ENCODE assay signal across 13 mouse cellular contexts in genomic region chr1:132306808-132307207, GRCm38 (mm10). TPM values are rescaled to one million over a fixed set of nuclear protein-coding genes. Genes with fewer than 3 reads are reported as not detected.
DNase-seq lines count a peak whose midpoint lies in the region; ATAC-seq and TF ChIP-seq lines count a peak whose summit lies in the region.
"Had no signal": no experiment of that assay in that cellular context is flagged by ENCODE, and none has a peak within 500 bp of the region (broad histone marks: within the 10 kb centered on the region; RNA-seq: fewer than 3 reads in every experiment).

No protein-coding gene starts in this region.

- H3K79me2 ChIP-seq in MEL (ENCODE audit: control insufficient read depth, insufficient read depth, low read length, poor library complexity), result no peaks in the 10 kb centered on the region

- H3K4me1 ChIP-seq in kidney, adult 2 months (ENCODE audit: control insufficient read depth, insufficient read depth, low read length), result peaks cover 23% of the 10 kb centered on the region
- peaks cover 4 to 12% of the 10 kb centered on the region in 2 experiments for H3K4me1 ChIP-seq in MEL (ENCODE audit: control insufficient read depth in 1 of 2, insufficient read depth in 2 of 2, low read length in 2 of 2)
- peaks cover 7% of the 10 kb centered on the region; the same call in 1 of the 2 replicates for H3K4me1 ChIP-seq in embryonic fibroblast, embryonic 13.5 days (ENCODE audit: control insufficient read depth, insufficient read depth, low read length)
- peaks cover 4% of the 10 kb centered on the region for H3K4me1 ChIP-seq in liver, postnatal 0 days (ENCODE audit: insufficient read depth)

- no peak for TF ChIP-seq RAD21 in MEL (IDR thresholded peaks at IDR 0.05; ENCODE audit: low read depth, low read length)

- 20% methylated on average over 4 of the region's 4 CpGs for WGBS in kidney, adult 2 months
- WGBS in liver, postnatal 0 days (ENCODE audit: insufficient replicate concordance), result 22% methylated on average over 4 of the region's 4 CpGs

- H3K4me3 ChIP-seq in kidney, adult 2 months (ENCODE audit: insufficient read depth, low read depth, low read length), result no peak overlapping the region
- H3K4me3 ChIP-seq in MEL (ENCODE audit: control insufficient read depth in 1 of 2, insufficient read depth in 1 of 2, low read depth in 2 of 2, low read length in 2 of 2), result no peak overlapping the region
- no peak overlapping the region for H3K4me3 ChIP-seq in embryonic fibroblast, embryonic 13.5 days (ENCODE audit: insufficient read depth, low read length)
- no peak overlapping the region for H3K4me3 ChIP-seq in liver, postnatal 0 days (ENCODE audit: low read depth, low read length)
- H3K4me3 ChIP-seq: liver, embryonic 12.5 days had no signal

- H3K27me3 ChIP-seq in kidney, adult 2 months (replicated peaks; ENCODE audit: control insufficient read depth, insufficient read depth, low read length), result no peaks in the 10 kb centered on the region
- H3K27me3 ChIP-seq in MEL (ENCODE audit: control insufficient read depth in 1 of 2, insufficient read depth in 2 of 2, low read length in 2 of 2), result peaks cover 0 to 1% of the 10 kb centered on the region in 2 experiments; a peak in 2 of 4 replicates
- H3K27me3 ChIP-seq in liver, postnatal 0 days (ENCODE audit: insufficient read depth, low read length), result peaks cover 3% of the 10 kb centered on the region; the same call in 1 of the 2 replicates

- no peaks in the 10 kb centered on the region for H3K9me3 ChIP-seq in MEL (replicated peaks; ENCODE audit: insufficient read depth, low read length)
- no peaks in the 10 kb centered on the region for H3K9me3 ChIP-seq in liver, postnatal 0 days (ENCODE audit: low read length)
- H3K9me3 ChIP-seq: G1E; liver, embryonic 12.5 days had no signal

- no peak for ATAC-seq in liver, postnatal 0 days
- ATAC-seq: forebrain, embryonic 16.5 days; liver, embryonic 12.5 days had no signal

- no peaks in the 10 kb centered on the region for H3K36me3 ChIP-seq in kidney, adult 2 months (ENCODE audit: control insufficient read depth, insufficient read depth, low read length)
- H3K36me3 ChIP-seq in MEL (ENCODE audit: control insufficient read depth in 1 of 2, insufficient read depth in 2 of 2, low read length in 2 of 2), result peaks cover 0 to 7% of the 10 kb centered on the region in 2 experiments; a peak in 2 of 4 replicates
- H3K36me3 ChIP-seq in liver, postnatal 0 days (replicated peaks; ENCODE audit: insufficient read depth, low read length), result no peaks in the 10 kb centered on the region
- H3K36me3 ChIP-seq: G1E; liver, embryonic 12.5 days had no signal

- DNase-seq in kidney, adult 2 months, result no peak
- no peak for DNase-seq in kidney, postnatal 14 days
- DNase-seq in 416B (ENCODE audit: low read depth) (peak; percentile 36), MEL (ENCODE audit: low read depth, low spot score) (peak; percentile 37), adipocyte (ENCODE audit: low spot score) (no peak)
- no peak for DNase-seq in liver, postnatal 0 days

- H3K9ac ChIP-seq in MEL (ENCODE audit: control insufficient read depth, low read depth, low read length, poor library complexity, severe bottlenecking), result no peak overlapping the region
- H3K9ac ChIP-seq in liver, postnatal 0 days (replicated peaks), result no peak overlapping the region
- H3K9ac ChIP-seq: liver, embryonic 12.5 days had no signal

- TF ChIP-seq POLR2A in kidney, adult 2 months (IDR thresholded peaks at IDR 0.05; ENCODE audit: low read depth, low read length), result no peak
- no peak for TF ChIP-seq POLR2A in MEL (IDR thresholded peaks at IDR 0.05; ENCODE audit: control insufficient read depth in 1 of 2, insufficient read depth in 1 of 2, low read depth in 1 of 2, low read length in 2 of 2, poor library complexity in 1 of 2)
- 0 out of 2 replicates have a peak, but pooled peaks have one; percentile 29 for TF ChIP-seq POLR2A in embryonic fibroblast, embryonic 13.5 days (IDR thresholded peaks at IDR 0.05; ENCODE audit: low read depth, low read length)

- no peak for TF ChIP-seq CTCF in kidney, adult 2 months (conservative IDR thresholded peaks at IDR 0.05; ENCODE audit: insufficient read depth, insufficient read length, low read depth, low read length)
- TF ChIP-seq CTCF in MEL (IDR thresholded peaks at IDR 0.05 in 2 of 3, conservative IDR thresholded peaks at IDR 0.05 in 1 of 3; ENCODE audit: control insufficient read depth in 1 of 3, insufficient read depth in 1 of 3, low read depth in 2 of 3, low read length in 3 of 3, poor library complexity in 1 of 3, severe bottlenecking in 1 of 3), result no peak
- TF ChIP-seq CTCF in embryonic fibroblast, embryonic 13.5 days (IDR thresholded peaks at IDR 0.05; ENCODE audit: borderline replicate concordance, insufficient read depth, low read length), result no peak
- no peak for TF ChIP-seq CTCF in liver, postnatal 0 days (IDR thresholded peaks at IDR 0.05; ENCODE audit: low read depth)

- no peak overlapping the region for H3K4me2 ChIP-seq in liver, postnatal 0 days (ENCODE audit: low read depth, low read length)
- H3K4me2 ChIP-seq: liver, embryonic 12.5 days had no signal

- H3K27ac ChIP-seq in kidney, adult 2 months (ENCODE audit: insufficient read depth, low read depth, low read length), result peak overlapping the region; percentile 28; the same call in 1 of the 2 replicates
- H3K27ac ChIP-seq in MEL (ENCODE audit: control insufficient read depth, low read depth, low read length), result no peak overlapping the region
- no peak overlapping the region for H3K27ac ChIP-seq in embryonic fibroblast, embryonic 13.5 days (ENCODE audit: insufficient read depth, low read length)
- H3K27ac ChIP-seq in liver, postnatal 0 days (ENCODE audit: low read depth), result no peak overlapping the region
- H3K27ac ChIP-seq: liver, embryonic 12.5 days had no signal

- TF ChIP-seq EP300 in MEL (IDR thresholded peaks at IDR 0.05; ENCODE audit: low read depth in 1 of 2, low read length in 2 of 2), result no peak
- TF ChIP-seq EP300 in liver, postnatal 0 days (IDR thresholded peaks at IDR 0.05; ENCODE audit: low read depth), result no peak

TF ChIP-seq in MEL, 35 proteins besides CTCF, POLR2A, EP300 and RAD21:
- TF ChIP-seq ETS1 (IDR thresholded peaks at IDR 0.05; ENCODE audit: low read depth, low read length) (no peak), USF2 (IDR thresholded peaks at IDR 0.05; ENCODE audit: borderline replicate concordance in 1 of 2, insufficient read depth in 1 of 2, low read depth in 1 of 2, low read length in 2 of 2) (no peak), NRF1 (IDR thresholded peaks at IDR 0.05; ENCODE audit: insufficient read depth, low read depth, low read length, poor library complexity, severe bottlenecking) (no peak), KAT2A (conservative IDR thresholded peaks at IDR 0.05; ENCODE audit: low read depth, low read length) (no peak), HCFC1 (IDR thresholded peaks at IDR 0.05; ENCODE audit: low read depth, low read length) (no peak), JUND (IDR thresholded peaks at IDR 0.05; ENCODE audit: low read depth, low read length) (no peak), NELFE (IDR thresholded peaks at IDR 0.05; ENCODE audit: low read depth, low read length) (no peak), MAFK (IDR thresholded peaks at IDR 0.05; ENCODE audit: borderline replicate concordance, low read depth, low read length) (no peak), SIN3A (IDR thresholded peaks at IDR 0.05; ENCODE audit: low read length) (peak; percentile 38), MEF2A (IDR thresholded peaks at IDR 0.05; ENCODE audit: extremely low read depth, insufficient replicate concordance, low read depth, low read length, poor library complexity, severe bottlenecking) (no peak), ZMIZ1 (IDR thresholded peaks at IDR 0.05; ENCODE audit: low read depth, low read length) (no peak), MAZ (IDR thresholded peaks at IDR 0.05; ENCODE audit: low read depth, low read length) (0 out of 2 replicates have a peak, but pooled peaks have one; percentile 57)

RNA-seq across cellular contexts. Expression of gene Klhdc8a, which starts 8.4 kb away (rescaled TPM):
- 15.7 and 17.7 TPM in 2 replicates for polyA plus RNA-seq in kidney, adult 2 months (2012; rRNA removed)
- not detected in 2 replicates for total RNA-seq in MEL (2012; rRNA removed)
- not detected for polyA plus RNA-seq in MEL (2012; ENCODE audit: insufficient read depth in 1 of 2, insufficient read length in 2 of 2, low read depth in 1 of 2, low replicate concordance in 2 of 2, missing spikeins in 1 of 2)
- polyA plus RNA-seq in embryonic fibroblast, embryonic 13.5 days (2011; ENCODE audit: insufficient read length, low read depth, missing spikeins), result 10.5 and 16.1 TPM in 2 replicates
- 0.32 and 0.40 TPM in 2 replicates for polyA plus RNA-seq in liver, postnatal 0 days (2015; fragmentation: Nextera tagmentation; extraction: Ambion mirVana)
- total RNA-seq: hematopoietic stem cell, adult 5-6 weeks; megakaryocyte-erythroid progenitor cell, adult 5-6 weeks; monocyte, adult 5-6 weeks had no signal
- polyA plus RNA-seq: G1E had no signal

RNA-seq across cellular contexts. Expression of gene Nuak2, which starts 9.1 kb away (rescaled TPM):
- 56.1 and 73.7 TPM in 2 replicates for polyA plus RNA-seq in kidney, adult 2 months (2012; rRNA removed)
- total RNA-seq in MEL (2012; rRNA removed), result 2.8 and 3.2 TPM in 2 replicates
- 1 to 10 TPM in 1 of 2 experiments, not detected in 1; 3.0 TPM for polyA plus RNA-seq in MEL (2012; ENCODE audit: insufficient read depth in 1 of 2, insufficient read length in 2 of 2, low read depth in 1 of 2, low replicate concordance in 2 of 2, missing spikeins in 1 of 2)
- 9.2 and 14.2 TPM in 2 replicates for polyA plus RNA-seq in embryonic fibroblast, embryonic 13.5 days (2011; ENCODE audit: insufficient read length, low read depth, missing spikeins)
- 6.0 and 6.8 TPM in 2 replicates for polyA plus RNA-seq in liver, postnatal 0 days (2015; fragmentation: Nextera tagmentation; extraction: Ambion mirVana)
- polyA plus RNA-seq: G1E had no signal

Comparison
In these comparisons a context has a peak if more than half of its experiments do, and no peak if none do; other contexts are left out.
1. DNase-seq: peak in 416B (single experiment) and MEL (single experiment); none in kidney, adult 2 months (single experiment), kidney, postnatal 14 days (single experiment), adipocyte (single experiment) and liver, postnatal 0 days (single experiment).